In genomic region chr1:188656121-188656520, GRCm38 (mm10) we compare ENCODE assay signal across 14 mouse cellular contexts.
"Had no signal": no experiment of that assay in that cellular context is flagged by ENCODE, and none has a peak within 500 bp of the region (broad histone marks: within the 10 kb centered on the region; RNA-seq: fewer than 3 reads in every experiment).

No protein-coding gene starts in this region.

- H3K4me2 ChIP-seq: liver, embryonic 13.5 days; neural tube, embryonic 12.5 days; neural tube, embryonic 15.5 days had no signal

- H3K4me1 ChIP-seq: liver, embryonic 13.5 days had no signal

- ATAC-seq: inflammation-experienced regulatory T-cells, adult 6 months; intestine, embryonic 16.5 days had no signal

- H3K27me3 ChIP-seq: liver, embryonic 13.5 days; neural tube, embryonic 12.5 days had no signal

- H3K27ac ChIP-seq: left cerebral cortex, adult 2 months; liver, embryonic 13.5 days; macrophage; neural tube, embryonic 12.5 days; neural tube, embryonic 15.5 days had no signal

- DNase-seq: kidney, adult 18-20 months; kidney, adult 9 months; kidney, postnatal 14 days; layer of hippocampus, postnatal 36 days; liver, embryonic 13.5 days; lung, adult 2 months; thymus, adult 18-20 months; thymus, postnatal 36 days had no signal

- H3K9me3 ChIP-seq: liver, embryonic 13.5 days; neural tube, embryonic 12.5 days; neural tube, embryonic 15.5 days had no signal

- H3K36me3 ChIP-seq: liver, embryonic 13.5 days; neural tube, embryonic 12.5 days; neural tube, embryonic 15.5 days had no signal

- H3K4me3 ChIP-seq: left cerebral cortex, adult 2 months; liver, embryonic 13.5 days; neural tube, embryonic 12.5 days; neural tube, embryonic 15.5 days had no signal

- H3K9ac ChIP-seq: liver, embryonic 13.5 days; neural tube, embryonic 12.5 days; neural tube, embryonic 15.5 days had no signal
